Mouse (Mus musculus): ENCODE measurements around the gene Tmem121b. TPM values are rescaled to one million over a fixed set of nuclear protein-coding genes. Genes with fewer than 3 reads are reported as not detected.

Gene Tmem121b
- total RNA-seq, 2 experiments from 2014 or later = not detected

DNA sequence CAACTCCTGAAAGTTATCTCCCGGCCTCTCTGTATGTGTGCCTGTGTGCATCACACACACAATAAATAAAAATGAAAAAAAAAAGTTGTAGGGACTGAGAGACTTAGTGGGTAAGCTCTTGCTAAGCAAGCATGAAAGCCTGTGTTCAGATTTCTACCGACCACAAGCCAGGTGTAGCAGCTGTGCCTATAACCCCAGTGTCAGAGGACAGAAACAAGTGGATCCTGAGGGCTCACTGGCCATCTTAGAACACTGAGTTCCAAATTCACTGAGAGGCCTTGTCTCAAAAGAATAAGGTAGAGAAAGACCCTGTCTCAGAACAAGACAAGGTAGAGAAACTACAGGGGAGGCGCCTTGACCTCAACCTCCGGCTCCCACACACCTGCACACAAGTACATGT, 25.3 kb downstream of the Tmem121b start:
- intact Hi-C loops (cut with DNase I) = no loop called here
- no peak for DNase-seq (ENCODE audit: low spot score)

- intact Hi-C loops (cut with DNase I) = no loop called here
- DNase-seq (ENCODE audit: low spot score) = no peak
Measured at GRCm38 (mm10) chr6:120466609-120467329, 26.8 kb downstream of the Tmem121b start.

DNA sequence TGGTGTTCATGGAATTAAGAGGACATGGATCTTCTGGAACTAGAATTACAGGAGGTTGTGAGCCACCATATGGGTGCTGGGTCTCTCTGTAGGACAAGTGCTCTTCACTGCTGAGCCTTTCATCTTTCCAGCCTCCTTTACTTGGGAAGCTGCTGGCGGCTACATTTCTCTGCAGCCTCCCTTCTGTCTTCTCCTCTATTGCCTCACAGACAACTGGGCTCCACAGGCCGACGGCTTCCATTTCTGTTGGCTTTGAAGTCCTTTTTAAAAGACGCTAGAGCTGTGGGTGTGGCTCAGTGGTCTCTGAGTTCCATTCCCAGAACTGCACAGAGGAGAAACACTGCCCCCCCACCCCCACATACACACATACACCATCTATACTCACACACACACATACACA, 28.2 kb downstream of the Tmem121b start:
- DNase-seq (ENCODE audit: low spot score) = no peak
- intact Hi-C loops (cut with DNase I) = no loop called here

DNA sequence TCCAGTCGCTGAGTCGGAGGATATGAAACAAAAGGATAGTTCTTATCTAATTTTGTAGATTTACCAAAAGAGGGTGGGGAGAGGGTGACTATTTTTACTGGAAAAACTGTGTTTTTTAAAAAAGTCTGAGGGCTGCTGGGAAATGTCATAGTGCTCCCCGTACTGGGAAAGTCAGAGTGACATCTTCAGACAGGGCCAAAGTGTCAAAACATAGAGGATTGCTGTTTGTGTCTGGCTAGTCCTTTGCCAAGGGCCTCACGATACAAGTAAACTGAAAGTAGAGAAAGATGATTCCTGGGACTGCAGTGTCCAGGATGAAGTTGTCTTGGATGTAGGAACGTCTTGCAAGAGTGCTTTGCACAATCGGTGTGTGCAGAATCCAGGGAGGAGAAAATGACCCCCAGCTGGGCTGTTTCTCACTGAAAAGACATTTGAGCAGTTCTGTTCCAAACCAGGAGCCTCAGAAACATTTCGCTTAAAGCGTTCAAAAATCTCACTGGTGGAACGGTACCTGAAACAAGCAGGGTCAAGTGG, 29.1 kb downstream of the Tmem121b start:
- no peak for DNase-seq (ENCODE audit: low spot score)
- intact Hi-C loops (cut with DNase I) = no loop called here

GRCm38 (mm10) chr6:120463884-120464283, 29.7 kb downstream of the Tmem121b start:
- DNase-seq (ENCODE audit: low spot score) = no peak
- intact Hi-C loops (cut with DNase I) = no loop called here

DNA sequence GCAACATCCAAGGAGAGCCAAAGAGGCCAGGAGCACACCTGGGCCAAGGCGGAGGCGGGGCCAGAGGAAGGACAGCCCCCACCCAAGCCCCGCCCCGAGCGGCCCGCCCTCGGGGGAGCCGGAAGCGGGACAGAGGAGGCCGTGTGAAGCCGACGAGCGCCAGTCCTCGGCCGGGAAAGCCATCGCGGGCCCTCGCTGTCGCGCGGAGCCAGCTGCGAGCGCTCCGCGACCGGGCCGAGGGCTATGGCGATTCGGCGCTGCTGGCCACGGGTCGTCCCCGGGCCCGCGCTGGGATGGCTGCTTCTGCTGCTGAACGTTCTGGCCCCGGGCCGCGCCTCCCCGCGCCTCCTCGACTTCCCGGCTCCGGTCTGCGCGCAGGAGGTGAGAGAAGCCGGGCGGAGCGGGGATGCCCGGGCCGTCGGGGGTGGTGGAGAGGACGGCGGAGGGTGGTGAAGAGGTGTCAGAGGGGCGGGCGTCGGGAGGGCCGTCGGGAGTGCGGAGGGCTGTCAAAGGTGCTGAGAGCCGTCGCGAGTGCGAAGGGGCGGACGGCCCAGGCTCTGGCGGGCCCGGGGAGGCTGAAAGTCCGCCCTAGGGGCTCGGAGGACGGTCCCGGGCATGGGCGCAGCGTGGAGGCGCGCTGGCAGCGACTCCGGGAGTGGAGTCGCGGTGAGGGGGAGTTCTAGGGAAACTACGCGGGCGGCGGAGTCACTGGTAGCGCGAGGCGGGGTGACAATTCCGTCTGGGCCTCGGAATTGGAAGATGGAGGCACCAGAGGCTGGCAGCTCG, 30.3 kb downstream of the Tmem121b start, which contains the start of gene Il17ra:
Gene Il17ra, plus strand, starts transcription at position 162 of the 786 bp plus-strand sequence.
- intact Hi-C loops (cut with DNase I) = no loop called here
- peak; percentile 58 for DNase-seq (ENCODE audit: low spot score)

DNA sequence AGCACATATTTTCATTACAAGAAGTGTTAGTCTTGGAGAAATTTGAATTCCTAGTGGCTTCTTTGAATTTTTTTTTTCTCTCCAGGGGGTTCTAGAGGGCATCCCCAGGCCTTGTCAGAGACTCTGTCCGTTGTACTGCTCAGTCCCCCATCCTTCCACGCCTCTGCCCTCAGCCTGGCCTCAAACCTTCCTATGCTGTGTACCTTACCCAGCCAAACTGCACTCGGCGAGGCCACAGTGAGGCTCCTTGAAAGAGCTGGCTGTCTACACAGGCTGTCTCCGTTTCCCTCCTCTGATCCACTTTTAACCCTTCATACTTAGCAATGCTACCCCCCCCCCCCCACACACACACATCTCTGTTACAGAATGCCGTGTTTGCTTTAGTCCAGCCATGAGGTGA, 31.4 kb downstream of the Tmem121b start:
- intact Hi-C loops (cut with DNase I) = no loop called here
- no peak for DNase-seq (ENCODE audit: low spot score)

- intact Hi-C loops (cut with DNase I) = no loop called here
Measured at GRCm38 (mm10) chr6:120461217-120461616, 32.4 kb downstream of the Tmem121b start.

GRCm38 (mm10) chr6:120457751-120458150, 35.9 kb downstream of the Tmem121b start:
- intact Hi-C loops (cut with DNase I) = no loop called here

More at GRCm38 (mm10) chr6:120461217-120461616, 32.4 kb downstream of the Tmem121b start:
- DNase-seq (ENCODE audit: low spot score) = no peak

GRCm38 (mm10) chr6:120457074-120457473, 36.5 kb downstream of the Tmem121b start:
- intact Hi-C loops (cut with DNase I) = no loop called here
- no peak for DNase-seq (ENCODE audit: low spot score)

More at GRCm38 (mm10) chr6:120457751-120458150, 35.9 kb downstream of the Tmem121b start:
- no peak for DNase-seq (ENCODE audit: low spot score)

- intact Hi-C loops (cut with DNase I) = no loop called here
- DNase-seq (ENCODE audit: low spot score) = no peak
Measured at GRCm38 (mm10) chr6:120454627-120455077, 39.0 kb downstream of the Tmem121b start.

DNA sequence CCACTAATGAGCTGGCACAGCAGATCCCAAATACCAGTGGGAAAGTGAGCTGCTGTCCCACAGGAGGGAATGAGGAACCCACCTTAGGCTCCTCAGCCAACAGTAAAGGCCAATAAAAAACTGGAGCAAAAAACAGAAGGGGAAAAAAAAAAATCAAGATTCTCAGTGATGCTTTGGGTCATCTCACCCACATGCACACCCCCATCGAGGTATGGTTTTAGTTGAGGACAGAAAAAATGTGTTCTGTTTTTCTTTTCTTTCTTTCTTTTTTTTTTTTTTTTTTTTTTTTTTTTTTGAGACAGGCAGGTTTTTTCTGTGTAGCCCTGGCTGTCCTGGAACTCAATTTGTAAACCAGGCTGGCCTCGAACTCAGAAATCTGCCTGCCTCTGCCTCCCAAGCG, 40.1 kb downstream of the Tmem121b start:
- intact Hi-C loops (cut with DNase I) = no loop called here

DNA sequence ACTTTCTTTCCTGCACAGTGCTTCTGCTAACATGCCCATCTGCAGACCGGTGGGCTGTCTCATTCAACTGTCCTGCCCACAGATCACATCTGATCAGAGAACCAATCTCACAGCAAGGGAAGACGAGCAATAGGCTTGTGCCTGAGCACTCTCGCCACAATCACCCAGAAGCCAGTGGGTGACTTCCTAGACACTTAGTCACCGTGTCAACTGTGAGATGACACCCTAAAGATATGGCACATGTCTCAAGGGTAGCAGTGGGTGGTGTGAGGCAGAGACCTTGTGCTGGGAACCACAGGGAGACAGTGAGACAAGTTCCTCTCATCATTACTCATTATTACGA, 40.5 kb downstream of the Tmem121b start:
- intact Hi-C loops (cut with DNase I) = no loop called here
- DNase-seq (ENCODE audit: low spot score) = no peak

More for the DNA sequence above, 40.1 kb downstream of the Tmem121b start:
- DNase-seq (ENCODE audit: low spot score) = no peak

GRCm38 (mm10) chr6:120452384-120453102, 41.1 kb downstream of the Tmem121b start:
- intact Hi-C loops (cut with DNase I) = no loop called here
- DNase-seq (ENCODE audit: low spot score) = no peak

DNA sequence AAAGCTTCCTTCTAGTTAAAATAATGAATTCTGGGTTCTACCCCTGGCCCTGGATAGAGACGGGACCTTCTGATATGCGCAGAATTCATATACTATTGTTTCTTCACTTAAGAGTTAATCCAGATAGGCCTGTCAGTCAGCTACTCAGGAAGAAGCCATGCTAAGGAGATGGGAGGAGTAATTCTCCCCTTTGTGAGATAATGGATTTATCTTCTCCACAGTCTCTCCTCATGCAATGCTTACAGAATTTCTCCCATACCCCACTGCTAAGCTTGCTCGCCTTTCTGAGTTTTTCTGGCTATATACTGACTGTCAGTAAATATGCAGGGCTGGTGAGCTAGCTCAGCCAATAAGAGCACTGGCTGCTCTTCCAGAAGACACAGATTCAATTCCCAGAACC, 43.4 kb downstream of the Tmem121b start:
- no peak for DNase-seq (ENCODE audit: low spot score)
- intact Hi-C loops (cut with DNase I) = no loop called here

DNA sequence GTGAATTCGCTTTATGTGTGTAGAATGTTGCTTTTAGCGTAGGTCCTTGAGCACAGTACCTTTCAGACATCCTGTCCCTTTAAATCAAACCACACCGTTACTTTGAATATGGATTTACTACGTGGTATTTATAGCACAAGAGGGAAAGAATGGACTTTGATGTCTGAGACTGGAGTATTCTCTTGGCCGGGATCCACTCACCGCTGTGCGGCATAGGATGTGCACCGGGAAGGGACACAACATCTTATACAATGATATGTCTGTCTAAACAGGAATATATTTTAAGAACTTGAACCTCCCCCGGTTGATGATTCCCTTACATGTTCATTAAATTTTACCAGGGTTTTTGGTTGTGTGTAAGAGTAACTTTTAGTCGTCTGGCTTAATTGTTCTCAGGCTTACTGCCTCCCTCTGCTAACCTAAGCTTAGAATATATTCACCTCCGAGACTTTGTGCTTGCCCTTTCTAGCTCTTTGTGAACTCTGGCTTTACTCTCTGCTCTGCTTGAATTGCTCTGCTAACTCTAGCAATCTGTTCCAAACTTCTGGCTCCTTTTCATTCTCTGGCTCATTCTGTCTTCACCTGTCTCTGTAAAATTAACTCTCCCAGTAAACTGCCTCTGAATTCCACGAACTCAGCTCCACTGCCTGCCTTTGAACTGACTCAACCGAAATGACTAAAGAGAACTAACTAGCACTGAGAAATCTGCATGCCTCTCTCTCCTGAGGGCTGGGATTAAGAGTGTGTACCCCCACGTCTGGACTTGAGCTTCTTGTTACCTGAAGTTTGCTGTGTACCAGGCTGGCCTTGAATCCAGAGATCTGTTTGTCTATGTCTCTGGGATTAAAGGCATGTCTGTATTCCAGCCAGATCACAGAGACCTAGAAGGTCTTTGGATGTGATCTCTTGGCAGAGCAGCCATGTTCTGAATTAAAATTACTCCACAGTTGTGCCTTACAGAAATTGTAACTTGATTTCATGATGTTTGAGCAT, 49.9 kb downstream of the Tmem121b start:
- intact Hi-C loops (cut with DNase I) = no loop called here
- no peak for DNase-seq (ENCODE audit: low spot score)

DNA sequence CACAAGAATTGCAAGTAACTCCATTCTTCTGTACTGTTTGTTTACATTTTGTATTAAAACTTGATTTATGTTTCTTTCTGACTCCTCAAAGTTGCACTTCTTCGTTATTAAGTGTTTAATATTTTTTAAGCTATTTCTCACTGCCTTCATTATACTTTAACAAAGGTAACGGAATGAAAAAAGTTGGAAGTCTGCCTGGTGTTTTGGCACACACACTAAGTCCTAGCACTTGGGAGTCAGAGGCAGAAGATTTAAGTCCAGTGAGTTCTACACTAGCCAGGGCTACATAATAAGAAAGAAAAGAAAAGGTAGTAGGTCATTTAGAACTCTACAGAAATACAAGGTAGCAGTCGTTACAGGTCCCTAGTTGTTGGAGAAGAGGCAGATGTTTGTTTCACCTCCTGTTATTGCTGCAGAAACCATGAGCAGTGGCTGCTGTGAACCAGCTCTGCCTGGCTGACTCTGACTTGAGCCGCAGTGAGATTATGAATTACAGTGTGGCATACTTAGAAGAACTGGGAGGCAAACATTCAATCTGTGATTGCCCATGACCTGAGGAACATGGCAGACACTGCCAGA, 51.3 kb downstream of the Tmem121b start:
- intact Hi-C loops (cut with DNase I) = no loop called here
- DNase-seq (ENCODE audit: low spot score) = no peak

Data from heart, postnatal 25 days (tissue).